ENCODE assay signal across 8 mouse cellular contexts in genomic region chr10:53527838-53528773, GRCm38 (mm10).
A peak's percentile ranks its signal among the peaks of the same experiment; 100 is the strongest.
DNase-seq lines count a peak whose midpoint lies in the region; ATAC-seq and TF ChIP-seq lines count a peak whose summit lies in the region.

No protein-coding gene starts in this region.

- H3K27ac ChIP-seq in liver, adult 2 months (replicated peaks; ENCODE audit: insufficient read depth, low read depth, low read length), result no peak overlapping the region
- no peak overlapping the region for H3K27ac ChIP-seq in neural tube, embryonic 11.5 days (ENCODE audit: low read depth, low read length)

- H3K79me2 ChIP-seq in liver, adult 2 months (ENCODE audit: control insufficient read depth, insufficient read depth, low read length), result no peaks in the 10 kb centered on the region

- no peak overlapping the region for H3K4me3 ChIP-seq in liver, adult 2 months (ENCODE audit: insufficient read depth, low read depth, low read length)
- no peak overlapping the region for H3K4me3 ChIP-seq in neural tube, embryonic 11.5 days (ENCODE audit: low read depth, low read length)

- H3K9me3 ChIP-seq in neural tube, embryonic 11.5 days (ENCODE audit: control insufficient read depth, low read length), result no peaks in the 10 kb centered on the region

- H3K4me2 ChIP-seq in neural tube, embryonic 11.5 days (ENCODE audit: low read depth), result no peak overlapping the region

- intact Hi-C loops in gastrocnemius, postnatal 36 days (cut with DNase I), result loop anchor here (5.0 kb wide), 2 partner anchors 181 to 411 kb away; no protein-coding TSS in a partner anchor

- peak; percentile 49 to 52 for DNase-seq in B cell, adult 2 months
- peak; percentile 57 for DNase-seq in ZHBTc4 (ENCODE audit: low read depth, low spot score)
- peak; percentile 24 to 53 for DNase-seq in gastrocnemius, postnatal 36 days
- DNase-seq in kidney, postnatal 10 days, result peak; percentile 79
- peak; percentile 19 for DNase-seq in liver, adult 2 months (ENCODE audit: extremely low read depth, low read depth, low spot score)
- peak; percentile 54 for DNase-seq in neural tube, embryonic 11.5 days (ENCODE audit: low spot score)
- DNase-seq in thymus, postnatal 0 days (ENCODE audit: low spot score), result peak; percentile 44

- WGBS in liver, adult 2 months, result 14% methylated on average over 6 of the region's 6 CpGs
- WGBS in neural tube, embryonic 11.5 days, result 40% methylated on average over 6 of the region's 6 CpGs

- H3K27me3 ChIP-seq in liver, adult 2 months (ENCODE audit: control insufficient read depth, insufficient read depth, low read length), result no peaks in the 10 kb centered on the region
- H3K27me3 ChIP-seq in neural tube, embryonic 11.5 days (ENCODE audit: control insufficient read depth, insufficient read depth, low read length), result no peaks in the 10 kb centered on the region

- H3K36me3 ChIP-seq in liver, adult 2 months (ENCODE audit: control insufficient read depth, insufficient read depth, low read length), result no peaks in the 10 kb centered on the region
- H3K36me3 ChIP-seq in neural tube, embryonic 11.5 days (ENCODE audit: control insufficient read depth, insufficient read depth, low read length), result no peaks in the 10 kb centered on the region

- H3K9ac ChIP-seq in liver, adult 2 months (ENCODE audit: low read depth, low read length), result no peak overlapping the region
- H3K9ac ChIP-seq in neural tube, embryonic 11.5 days (ENCODE audit: low read length), result no peak overlapping the region

- peak; percentile 71 for ATAC-seq in common myeloid progenitor, adult 5-6 weeks (replicated peaks; ENCODE audit: low read depth, poor library complexity, severe bottlenecking)
- peak; percentile 55; the same call in 1 of the 2 replicates for ATAC-seq in neural tube, embryonic 11.5 days (ENCODE audit: insufficient read depth, low FRiP score, low TSS enrichment)

- no peaks in the 10 kb centered on the region for H3K4me1 ChIP-seq in liver, adult 2 months (ENCODE audit: control insufficient read depth, insufficient read depth, low read length)
- H3K4me1 ChIP-seq in neural tube, embryonic 11.5 days (ENCODE audit: control insufficient read depth, insufficient read depth, low read length), result no peaks in the 10 kb centered on the region

- no peak for TF ChIP-seq POLR2A in liver, adult 2 months (IDR thresholded peaks at IDR 0.05; ENCODE audit: extremely low read depth, insufficient read depth, low read length)

- TF ChIP-seq CTCF in liver, adult 2 months (IDR thresholded peaks at IDR 0.05; ENCODE audit: low read depth, low read length), result peak; percentile 62; the same call in 1 of the 2 replicates

Comparison
In these comparisons a context has a peak if more than half of its experiments do, and no peak if none do; other contexts are left out.
1. DNase-seq: peak in every context shown above with its lines; median percentile 79 in kidney, postnatal 10 days; 57 in ZHBTc4; 54 in neural tube, embryonic 11.5 days; 50 in B cell, adult 2 months; 44 in thymus, postnatal 0 days; 38 in gastrocnemius, postnatal 36 days; 19 in liver, adult 2 months.